Mouse (Mus musculus) testis, adult 10 weeks (tissue): ENCODE data around the gene Gm45799. TPM values are rescaled to one million over a fixed set of nuclear protein-coding genes. Genes with fewer than 3 reads are reported as not detected.

Experiments
- polyA plus RNA-seq: library from polyadenylated mRNA; stranded (reverse); fragments of 350-450 nt; fragmentation: Illumina TruSeq; extraction: RNeasy Lipid Tissue Mini Kit (QIAGEN cat#74804); gene quantifications from one replicate; pipeline ENCODE4 v1.2.3, GENCODE M21; 2014; ENCODE audit warnings: low read depth, low replicate concordance

The Gm45799 gene
- polyA plus RNA-seq = not detected

DNA sequence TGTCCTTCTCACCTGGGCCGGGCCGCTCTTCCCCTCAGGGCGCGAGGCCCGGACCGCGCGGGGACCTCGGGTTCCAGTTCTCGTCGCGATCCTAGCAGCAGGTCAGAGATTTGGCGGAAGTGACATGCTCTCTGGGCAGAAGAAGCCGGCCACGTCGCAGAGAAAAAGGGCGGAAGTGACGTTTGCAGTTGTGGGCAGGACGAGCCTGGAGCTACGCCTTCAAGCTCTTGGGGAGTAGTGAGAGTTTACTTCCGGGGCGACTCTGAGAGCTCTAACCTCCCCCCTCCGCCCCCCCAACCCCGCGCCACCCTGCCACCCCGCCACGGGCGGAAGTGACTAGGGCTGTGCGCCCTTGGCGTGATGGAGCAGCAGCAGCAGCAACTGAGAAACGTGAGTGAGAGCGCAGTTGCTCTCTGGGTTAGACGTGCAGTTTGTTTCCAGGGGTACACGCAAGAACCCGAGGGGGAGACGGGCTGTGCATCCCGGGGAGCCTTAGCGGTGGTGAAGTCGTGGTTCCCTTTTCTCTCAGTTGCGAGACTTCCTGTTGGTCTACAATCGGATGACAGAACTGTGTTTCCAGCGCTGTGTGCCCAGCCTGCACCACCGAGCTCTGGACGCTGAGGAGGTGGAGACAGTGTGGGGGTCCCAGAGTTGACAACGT, at the start of gene Gm45799, which contains the start of gene Arfip2:
TSS of gene Gm45799 (plus strand) at position 320 of the 661 bp plus-strand sequence.
TSS of gene Arfip2 (minus strand) at position 184 of the 661 bp plus-strand sequence.

DNA sequence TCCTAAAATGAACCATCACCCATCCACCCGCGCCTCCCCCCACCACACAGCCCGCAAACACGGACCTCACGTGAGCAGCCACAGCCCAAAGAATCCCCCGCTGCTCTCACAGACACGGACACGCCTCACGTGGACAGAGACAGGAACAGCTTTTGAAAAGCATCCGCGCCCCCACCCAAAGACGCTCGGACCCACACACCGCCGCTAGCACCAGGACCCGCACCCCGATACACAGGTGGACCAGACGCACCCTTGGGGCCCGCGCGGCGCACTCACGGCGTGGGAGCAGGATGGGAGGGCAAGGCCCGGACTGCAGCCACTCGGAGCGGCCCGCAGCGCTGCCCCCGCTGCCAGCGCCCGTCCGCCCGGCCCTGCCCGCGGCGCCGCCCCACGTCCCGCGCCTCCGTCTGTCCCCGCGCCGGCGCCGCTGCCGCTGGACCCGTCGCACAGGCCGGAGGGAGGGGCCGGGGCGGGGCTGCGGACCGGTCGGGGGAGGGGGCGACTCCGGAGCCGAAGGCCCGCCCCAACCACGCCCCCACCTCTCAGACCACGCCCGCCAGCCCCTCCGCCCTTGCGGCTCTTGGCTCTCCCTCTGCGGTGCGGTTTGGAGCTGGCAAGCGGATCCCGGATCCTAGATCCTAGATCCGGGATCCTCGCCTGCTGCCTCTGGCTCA, 7.1 kb upstream of the Gm45799 start, which contains the start of gene Trim3:
TSS of gene Trim3 (minus strand) at position 445 of the 674 bp plus-strand sequence.

DNA sequence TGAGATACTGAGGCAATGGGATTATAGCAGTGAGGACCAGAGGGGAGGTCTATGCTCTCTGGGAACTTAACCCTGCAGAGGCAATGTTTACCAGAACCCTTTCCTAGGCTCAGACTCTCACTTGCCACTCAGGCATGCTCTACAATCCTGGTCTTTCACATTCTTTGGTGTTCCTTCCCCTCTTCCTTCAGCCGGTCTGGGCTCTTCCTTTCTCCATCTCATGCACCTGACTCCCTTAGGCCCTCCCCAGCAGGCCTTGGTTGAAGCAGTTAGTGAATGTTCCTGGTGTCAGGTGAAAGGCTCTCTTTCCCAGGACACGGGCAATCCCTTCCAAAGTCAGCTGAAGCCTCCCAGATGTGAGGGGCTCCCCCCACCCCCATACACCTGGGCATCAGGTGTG, 596 bp upstream of the Gm45799 start, which contains the start of gene Timm10b:
TSS of gene Timm10b (plus strand) at position 301 of the 400 bp plus-strand sequence.

DNA sequence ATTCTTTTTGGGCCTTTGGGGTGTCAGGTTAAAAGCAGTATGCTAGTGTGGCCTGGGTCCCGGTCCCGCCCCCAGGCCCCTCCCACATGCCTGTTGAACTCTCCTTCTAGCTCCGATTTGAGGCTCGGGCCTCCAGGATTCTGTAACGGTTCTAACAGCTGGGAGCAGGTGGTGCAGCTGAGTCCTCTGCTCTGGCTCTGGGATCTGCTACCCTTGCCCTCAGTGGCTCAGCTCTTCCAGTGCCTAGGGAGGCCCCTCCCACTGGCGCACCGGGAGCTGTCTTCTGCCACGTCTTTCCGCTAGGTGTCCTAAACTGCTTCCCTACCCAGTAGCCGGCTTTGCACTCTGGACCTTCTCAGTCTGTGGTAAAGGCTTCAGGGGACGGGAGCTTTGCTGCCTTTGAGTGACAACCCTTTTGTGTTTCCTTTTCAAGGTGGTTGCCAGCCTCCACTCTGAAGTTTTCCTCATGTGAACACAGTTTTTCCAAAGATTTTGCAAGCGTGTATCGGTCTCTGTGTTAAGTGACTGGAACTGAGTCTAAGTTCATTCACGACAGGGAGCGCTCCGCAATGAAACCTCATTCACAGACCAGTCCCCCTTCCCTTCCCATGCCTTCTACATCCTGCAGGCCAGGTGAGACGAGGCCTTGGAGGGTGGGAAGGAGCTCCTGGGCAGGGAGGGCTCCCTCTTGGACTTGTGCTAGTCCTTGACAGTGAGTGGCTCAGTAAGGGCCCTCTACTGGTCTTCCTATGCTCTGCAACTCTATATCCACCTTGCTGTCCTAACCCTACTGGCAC, 10.5 kb downstream of the Gm45799 start, which contains the start of gene Dnhd1:
TSS of gene Dnhd1 (plus strand) at position 189 of the 797 bp plus-strand sequence.

Other genes with a start within 250 kb of the Gm45799 start
- 9.2 TPM for gene Fam160a2, start 240.5 kb upstream of the Gm45799 start, polyA plus RNA-seq
- gene Cnga4, start 236.0 kb upstream of the Gm45799 start, polyA plus RNA-seq = 1.8 TPM
- gene Cckbr, start 214.8 kb upstream of the Gm45799 start, polyA plus RNA-seq = not detected
- 0.69 TPM for gene Cavin3, start 158.3 kb upstream of the Gm45799 start, polyA plus RNA-seq
- gene Smpd1, start 86.2 kb upstream of the Gm45799 start, polyA plus RNA-seq = 0.62 TPM
- gene Apbb1, start 58.9 kb upstream of the Gm45799 start, polyA plus RNA-seq = 0.71 TPM
- not detected for gene Hpx, start 40.4 kb upstream of the Gm45799 start, polyA plus RNA-seq
- 2.0 TPM for gene Trim3, start 7.0 kb upstream of the Gm45799 start, polyA plus RNA-seq
- 17.1 TPM for gene Timm10b, start 496 bp upstream of the Gm45799 start, polyA plus RNA-seq
- gene Arfip2, start 136 bp upstream of the Gm45799 start, polyA plus RNA-seq = 3.4 TPM
- gene Dnhd1, start 10.3 kb downstream of the Gm45799 start, polyA plus RNA-seq = 27.6 TPM
- gene Ilk, start 96.0 kb downstream of the Gm45799 start, polyA plus RNA-seq = 17.2 TPM
- 9.8 TPM for gene Rrp8, start 96.8 kb downstream of the Gm45799 start, polyA plus RNA-seq
- gene Taf10, start 103.8 kb downstream of the Gm45799 start, polyA plus RNA-seq = 21.1 TPM
- gene Tpp1, start 111.7 kb downstream of the Gm45799 start, polyA plus RNA-seq = 9.5 TPM
- 0.10 TPM for gene Dchs1, start 147.1 kb downstream of the Gm45799 start, polyA plus RNA-seq
- 10.1 TPM for gene Mrpl17, start 170.5 kb downstream of the Gm45799 start, polyA plus RNA-seq